Mouse (Mus musculus) stomach, embryonic 15.5 days (tissue): ENCODE measurements around the gene Nol10. TPM values are rescaled to one million over a fixed set of nuclear protein-coding genes. Genes with fewer than 3 reads are reported as not detected.

Experiments used
- ATAC-seq: fragments of 200-750 bp; cut with Nextera tagmentation; 2 replicates; pipeline ENCODE4 v1.8.0; 2017; ENCODE audit warnings: low read depth, moderate number of reproducible peaks, moderate TSS enrichment; ENCODE audit not compliant: insufficient read depth, low FRiP score
- H3K27ac ChIP-seq: fragments of 300-500 bp; sonication (generic); 2 replicates; pipeline ENCODE4 v1.5.1; 2015; ENCODE audit warnings: mild to moderate bottlenecking, inconsistent platforms
- H3K27me3 ChIP-seq: fragments of 300-500 bp; sonication (generic); replicated peaks from 2 replicates; pipeline ENCODE4 v1.6.1; 2015; ENCODE audit warnings: inconsistent platforms
- H3K36me3 ChIP-seq: fragments of 300-500 bp; sonication (generic); 2 replicates; pipeline ENCODE4 v1.6.1; 2015; ENCODE audit warnings: inconsistent platforms
- H3K4me1 ChIP-seq: fragments of 300-500 bp; sonication (generic); 2 replicates; pipeline ENCODE4 v1.6.1; 2015; ENCODE audit warnings: inconsistent platforms
- H3K4me2 ChIP-seq: fragments of 300-500 bp; sonication (generic); 2 replicates; pipeline ENCODE4 v1.6.1; 2015; ENCODE audit warnings: mild to moderate bottlenecking, inconsistent platforms
- H3K4me3 ChIP-seq: fragments of 300-500 bp; sonication (generic); replicated peaks from 2 replicates; pipeline ENCODE4 v1.5.1; 2015; ENCODE audit warnings: inconsistent platforms
- H3K9ac ChIP-seq: fragments of 300-500 bp; sonication (generic); 2 replicates; pipeline ENCODE4 v1.6.1; 2015; ENCODE audit warnings: inconsistent platforms
- H3K9me3 ChIP-seq: fragments of 300-500 bp; sonication (generic); 2 replicates; pipeline ENCODE4 v1.6.1; 2016; ENCODE audit warnings: inconsistent platforms
- WGBS: fragments of 180-500 bp; shearing (Covaris S2); methylation state at CpG from one replicate; pipeline ENCODE4 v1.1.7; 2015; 5-methylcytosine and 5-hydroxymethylcytosine counted together
- polyA plus RNA-seq: library from polyadenylated mRNA; unstranded; fragments of >200 nt; fragmentation: Nextera tagmentation; extraction: Ambion mirVana; gene quantifications from 2 replicates; pipeline ENCODE4 v1.2.1, GENCODE M21; 2015

The Nol10 gene
- polyA plus RNA-seq, 1 experiment from 2014 or later: 17.8 TPM

- no peaks in the 10 kb centered on the region for H3K27me3 ChIP-seq
- H3K27ac ChIP-seq: 0 out of 2 replicates have a peak overlapping the region, but pooled peaks have one; percentile 4
- H3K36me3 ChIP-seq: 0 out of 2 replicates have a peak, but pooled peaks cover 3% of the 10 kb centered on the region
- no peak overlapping the region for H3K9ac ChIP-seq
- 52% methylated on average over 4 of the region's 4 CpGs for WGBS
- peaks cover 12% of the 10 kb centered on the region; the same call in 1 of the 2 replicates for H3K4me1 ChIP-seq
- ATAC-seq: no peak
- H3K4me2 ChIP-seq: no peak overlapping the region
- no peaks in the 10 kb centered on the region for H3K9me3 ChIP-seq
- H3K4me3 ChIP-seq: no peak overlapping the region
Measured at GRCm38 (mm10) chr12:17390510-17390909, 42.3 kb downstream of the Nol10 start.

GRCm38 (mm10) chr12:17393148-17393547 is 44.9 kb downstream of the Nol10 start:
- H3K27ac ChIP-seq: no peak overlapping the region
- no peak for ATAC-seq
- H3K4me3 ChIP-seq: no peak overlapping the region
- H3K4me2 ChIP-seq: no peak overlapping the region
- H3K36me3 ChIP-seq: 0 out of 2 replicates have a peak, but pooled peaks cover 3% of the 10 kb centered on the region
- H3K9me3 ChIP-seq: no peaks in the 10 kb centered on the region
- 75% methylated on average over 13 of the region's 13 CpGs for WGBS
- H3K4me1 ChIP-seq: peaks cover under 1% of the 10 kb centered on the region; the same call in 1 of the 2 replicates
- no peak overlapping the region for H3K9ac ChIP-seq
- no peaks in the 10 kb centered on the region for H3K27me3 ChIP-seq

- no peaks in the 10 kb centered on the region for H3K27me3 ChIP-seq
- no peak overlapping the region for H3K9ac ChIP-seq
- H3K4me2 ChIP-seq: no peak overlapping the region
- no peak overlapping the region for H3K4me3 ChIP-seq
- no peaks in the 10 kb centered on the region for H3K9me3 ChIP-seq
- ATAC-seq: no peak
- 65% methylated on average over 2 of the region's 2 CpGs for WGBS
- no peaks in the 10 kb centered on the region for H3K4me1 ChIP-seq
- H3K27ac ChIP-seq: no peak overlapping the region
- 0 out of 2 replicates have a peak, but pooled peaks cover 3% of the 10 kb centered on the region for H3K36me3 ChIP-seq
Measured at GRCm38 (mm10) chr12:17397150-17397549, 48.9 kb downstream of the Nol10 start.

GRCm38 (mm10) chr12:17401419-17401818 is 53.2 kb downstream of the Nol10 start:
- H3K9me3 ChIP-seq: no peaks in the 10 kb centered on the region
- no peaks in the 10 kb centered on the region for H3K27me3 ChIP-seq
- no peak overlapping the region for H3K4me3 ChIP-seq
- ATAC-seq: no peak
- WGBS: 77% methylated on average over 1 of the region's 1 CpGs
- H3K9ac ChIP-seq: no peak overlapping the region
- no peak overlapping the region for H3K27ac ChIP-seq
- no peak overlapping the region for H3K4me2 ChIP-seq
- H3K4me1 ChIP-seq: no peaks in the 10 kb centered on the region
- peaks cover 5% of the 10 kb centered on the region; the same call in 1 of the 2 replicates for H3K36me3 ChIP-seq

GRCm38 (mm10) chr12:17402116-17402515 is 53.9 kb downstream of the Nol10 start:
- Histone ChIP-seq H3K4me3 (no peak overlapping the region), H3K4me2 (no peak overlapping the region), H3K9me3 (no peaks in the 10 kb centered on the region), H3K4me1 (no peaks in the 10 kb centered on the region), H3K27ac (no peak overlapping the region), H3K27me3 (no peaks in the 10 kb centered on the region), H3K36me3 (peaks cover 5% of the 10 kb centered on the region; the same call in 1 of the 2 replicates), H3K9ac (no peak overlapping the region)
- 65% methylated on average over 3 of the region's 3 CpGs for WGBS
- ATAC-seq: no peak

- Histone ChIP-seq H3K36me3 (peaks cover 5% of the 10 kb centered on the region; the same call in 1 of the 2 replicates), H3K9ac (no peak overlapping the region), H3K4me3 (no peak overlapping the region), H3K9me3 (no peaks in the 10 kb centered on the region), H3K27ac (no peak overlapping the region), H3K4me2 (no peak overlapping the region), H3K4me1 (no peaks in the 10 kb centered on the region), H3K27me3 (no peaks in the 10 kb centered on the region)
- 93% methylated on average over 4 of the region's 4 CpGs for WGBS
- no peak for ATAC-seq
Measured at GRCm38 (mm10) chr12:17403998-17404397, 55.7 kb downstream of the Nol10 start.

- Histone ChIP-seq H3K36me3 (peaks cover 8% of the 10 kb centered on the region; the same call in 1 of the 2 replicates), H3K9me3 (no peaks in the 10 kb centered on the region)
- WGBS: 95% methylated on average over 4 of the region's 4 CpGs
Measured at GRCm38 (mm10) chr12:17406825-17407224, 58.6 kb downstream of the Nol10 start.

GRCm38 (mm10) chr12:17408312-17408711 is 60.1 kb downstream of the Nol10 start:
- H3K4me1 ChIP-seq: no peaks in the 10 kb centered on the region
- H3K4me3 ChIP-seq: no peak overlapping the region
- H3K9ac ChIP-seq: no peak overlapping the region
- no peak overlapping the region for H3K4me2 ChIP-seq
- no peaks in the 10 kb centered on the region for H3K9me3 ChIP-seq
- WGBS: 96% methylated on average over 7 of the region's 7 CpGs
- no peak overlapping the region for H3K27ac ChIP-seq
- peaks cover 8% of the 10 kb centered on the region; the same call in 1 of the 2 replicates for H3K36me3 ChIP-seq
- H3K27me3 ChIP-seq: no peaks in the 10 kb centered on the region
- ATAC-seq: no peak

More at GRCm38 (mm10) chr12:17406825-17407224, 58.6 kb downstream of the Nol10 start:
- no peak for ATAC-seq
- no peak overlapping the region for H3K27ac ChIP-seq
- H3K27me3 ChIP-seq: no peaks in the 10 kb centered on the region
- no peak overlapping the region for H3K4me3 ChIP-seq
- no peak overlapping the region for H3K4me2 ChIP-seq
- no peaks in the 10 kb centered on the region for H3K4me1 ChIP-seq
- H3K9ac ChIP-seq: no peak overlapping the region

GRCm38 (mm10) chr12:17411242-17411641 is 63.0 kb downstream of the Nol10 start:
- 83% methylated on average over 2 of the region's 2 CpGs for WGBS
- Histone ChIP-seq H3K4me2 (no peak overlapping the region), H3K4me3 (no peak overlapping the region), H3K9me3 (no peaks in the 10 kb centered on the region), H3K27ac (no peak overlapping the region), H3K27me3 (no peaks in the 10 kb centered on the region), H3K36me3 (0 out of 2 replicates have a peak, but pooled peaks cover 6% of the 10 kb centered on the region), H3K9ac (no peak overlapping the region), H3K4me1 (no peaks in the 10 kb centered on the region)
- ATAC-seq: no peak

- Histone ChIP-seq H3K9me3 (no peaks in the 10 kb centered on the region), H3K9ac (no peak overlapping the region), H3K27ac (no peak overlapping the region), H3K36me3 (0 out of 2 replicates have a peak, but pooled peaks cover 7% of the 10 kb centered on the region), H3K4me1 (no peaks in the 10 kb centered on the region), H3K4me3 (no peak overlapping the region), H3K27me3 (no peaks in the 10 kb centered on the region), H3K4me2 (no peak overlapping the region)
- ATAC-seq: no peak
- 55% methylated on average over 12 of the region's 12 CpGs for WGBS
Measured at GRCm38 (mm10) chr12:17411797-17412526, 63.7 kb downstream of the Nol10 start.

GRCm38 (mm10) chr12:17414734-17415133 is 66.5 kb downstream of the Nol10 start:
- no peaks in the 10 kb centered on the region for H3K9me3 ChIP-seq
- no peak overlapping the region for H3K4me3 ChIP-seq
- ATAC-seq: no peak
- peaks cover 7% of the 10 kb centered on the region; the same call in 1 of the 2 replicates for H3K36me3 ChIP-seq
- H3K27me3 ChIP-seq: no peaks in the 10 kb centered on the region
- H3K4me1 ChIP-seq: no peaks in the 10 kb centered on the region
- no peak overlapping the region for H3K4me2 ChIP-seq
- WGBS: 87% methylated on average over 7 of the region's 7 CpGs
- H3K27ac ChIP-seq: no peak overlapping the region
- no peak overlapping the region for H3K9ac ChIP-seq

GRCm38 (mm10) chr12:17420168-17420810 is 72.0 kb downstream of the Nol10 start:
- no peak overlapping the region for H3K9ac ChIP-seq
- H3K4me1 ChIP-seq: no peaks in the 10 kb centered on the region
- H3K27ac ChIP-seq: no peak overlapping the region
- no peak overlapping the region for H3K4me3 ChIP-seq
- H3K27me3 ChIP-seq: no peaks in the 10 kb centered on the region
- H3K4me2 ChIP-seq: no peak overlapping the region
- no peak for ATAC-seq
- 17% methylated on average over 3 of the region's 3 CpGs for WGBS
- H3K9me3 ChIP-seq: no peaks in the 10 kb centered on the region
- H3K36me3 ChIP-seq: peaks cover 4% of the 10 kb centered on the region; the same call in 1 of the 2 replicates
